Mouse (Mus musculus) heart, postnatal 0 days (tissue): ENCODE measurements around the gene Plekho1.

Experiments used
- CTCF ChIP-seq: IDR thresholded peaks from 2 replicates; pipeline ENCODE4 v1.5.1; 2016; ENCODE audit warnings: antibody characterized with exemption, control low read depth, low read depth
- EP300 ChIP-seq: IDR thresholded peaks from 2 replicates; pipeline ENCODE4 v1.6.1; 2016; ENCODE audit warnings: antibody characterized with exemption, low read depth

- TF ChIP-seq CTCF (no peak), EP300 (no peak)
Measured at GRCm38 (mm10) chr3:95986984-95987383, 8.8 kb downstream of the Plekho1 start.
